Mouse (Mus musculus) stomach, embryonic 14.5 days (tissue): ENCODE results near the gene Steap4. TPM values are rescaled to one million over a fixed set of nuclear protein-coding genes. Genes with fewer than 3 reads are reported as not detected.
"Not testable (repeated sequence)": the region's sequence is repeated elsewhere in the genome, so short reads cannot be mapped to it uniquely, and the experiment has no call there.

Experiments
- ATAC-seq: fragments of 200-750 bp; cut with Nextera tagmentation; 2 replicates; pipeline ENCODE4 v1.8.0; 2017; ENCODE audit warnings: low read depth, moderate TSS enrichment; ENCODE audit not compliant: insufficient number of reproducible peaks, insufficient read depth, low FRiP score
- H3K27ac ChIP-seq: fragments of 300-500 bp; sonication (generic); 2 replicates; pipeline ENCODE4 v1.5.1; 2014; ENCODE audit warnings: mild to moderate bottlenecking, low read length, moderate library complexity, mixed read lengths
- H3K27me3 ChIP-seq: fragments of 300-500 bp; sonication (generic); 2 replicates; pipeline ENCODE4 v1.6.1; 2014; ENCODE audit warnings: low read length, control low read depth, mixed read lengths; ENCODE audit not compliant: control insufficient read depth, insufficient read depth
- H3K36me3 ChIP-seq: fragments of 300-500 bp; sonication (generic); 2 replicates; pipeline ENCODE4 v1.6.1; 2014; ENCODE audit warnings: mild to moderate bottlenecking, control low read depth, low read length, moderate library complexity, mixed read lengths; ENCODE audit not compliant: control insufficient read depth, insufficient read depth
- H3K4me1 ChIP-seq: fragments of 300-500 bp; sonication (generic); 2 replicates; pipeline ENCODE4 v1.6.1; 2014; ENCODE audit warnings: low read length, control low read depth, mixed read lengths; ENCODE audit not compliant: control insufficient read depth, insufficient read depth
- H3K4me2 ChIP-seq: fragments of 300-500 bp; sonication (generic); replicated peaks from 2 replicates; pipeline ENCODE4 v1.6.1; 2014; ENCODE audit warnings: low read depth, low read length, control low read depth
- H3K4me3 ChIP-seq: fragments of 300-500 bp; sonication (generic); 2 replicates; pipeline ENCODE4 v1.5.1; 2014; ENCODE audit warnings: low read depth, low read length, control low read depth
- H3K9ac ChIP-seq: fragments of 300-500 bp; sonication (generic); replicated peaks from 2 replicates; pipeline ENCODE4 v1.6.1; 2014; ENCODE audit warnings: low read depth, mild to moderate bottlenecking, control low read depth, low read length, moderate library complexity, mixed read lengths
- H3K9me3 ChIP-seq: fragments of 300-500 bp; sonication (generic); 2 replicates; pipeline ENCODE4 v1.6.1; 2016; ENCODE audit warnings: low read depth, low read length, control low read depth; ENCODE audit not compliant: control insufficient read depth
- WGBS: fragments of 180-500 bp; shearing (Covaris S2); extraction: QIAGEN DNeasy Blood & Tissue Kit; methylation state at CpG from one replicate; pipeline ENCODE4 v1.1.7; 2014; 5-methylcytosine and 5-hydroxymethylcytosine counted together
- polyA plus RNA-seq: library from polyadenylated mRNA; unstranded; fragments of >200 nt; fragmentation: Nextera tagmentation; extraction: Ambion mirVana; gene quantifications from 2 replicates; pipeline ENCODE4 v1.2.1, GENCODE M21; 2014

Steap4 gene
- polyA plus RNA-seq, 1 experiment from 2014 or later, result 4.7 TPM

GRCm38 (mm10) chr5:7968152-7968551 lies 7.9 kb downstream of the Steap4 start:
- no peak overlapping the region for H3K9ac ChIP-seq
- ATAC-seq, result no peak
- H3K4me3 ChIP-seq, result no peak overlapping the region
- H3K4me2 ChIP-seq, result no peak overlapping the region
- 75% methylated on average over 5 of the region's 5 CpGs for WGBS
- H3K9me3 ChIP-seq, result no peaks in the 10 kb centered on the region
- H3K4me1 ChIP-seq, result no peaks in the 10 kb centered on the region
- no peaks in the 10 kb centered on the region for H3K27me3 ChIP-seq
- H3K27ac ChIP-seq, result no peak overlapping the region
- no peaks in the 10 kb centered on the region for H3K36me3 ChIP-seq

GRCm38 (mm10) chr5:7972266-7972665 lies 12.0 kb downstream of the Steap4 start:
- no peaks in the 10 kb centered on the region for H3K9me3 ChIP-seq
- H3K27me3 ChIP-seq, result no peaks in the 10 kb centered on the region
- H3K9ac ChIP-seq, result no peak overlapping the region
- ATAC-seq, result no peak
- H3K27ac ChIP-seq, result no peak overlapping the region
- no peaks in the 10 kb centered on the region for H3K4me1 ChIP-seq
- H3K4me3 ChIP-seq, result no peak overlapping the region
- no peak overlapping the region for H3K4me2 ChIP-seq
- WGBS, result 72% methylated on average over 2 of the region's 2 CpGs
- no peaks in the 10 kb centered on the region for H3K36me3 ChIP-seq

GRCm38 (mm10) chr5:7974522-7975197 lies 14.4 kb downstream of the Steap4 start:
- H3K9me3 ChIP-seq, result no peaks in the 10 kb centered on the region
- no peak overlapping the region for H3K27ac ChIP-seq
- H3K36me3 ChIP-seq, result no peaks in the 10 kb centered on the region
- WGBS, result 73% methylated on average over 11 of the region's 11 CpGs
- H3K4me3 ChIP-seq, result no peak overlapping the region
- H3K9ac ChIP-seq, result no peak overlapping the region
- no peaks in the 10 kb centered on the region for H3K27me3 ChIP-seq
- ATAC-seq, result no peak
- no peaks in the 10 kb centered on the region for H3K4me1 ChIP-seq
- no peak overlapping the region for H3K4me2 ChIP-seq

- WGBS, result 77% methylated on average over 5 of the region's 5 CpGs
- H3K4me2 ChIP-seq, result no peak overlapping the region
These were observed 20.3 kb downstream of the Steap4 start for GRCm38 (mm10) chr5:7980586-7980985.

GRCm38 (mm10) chr5:7987962-7988361 lies 27.7 kb downstream of the Steap4 start:
- Histone ChIP-seq H3K27me3 (no peaks in the 10 kb centered on the region), H3K9me3 (no peaks in the 10 kb centered on the region), H3K4me1 (no peaks in the 10 kb centered on the region), H3K4me3 (no peak overlapping the region), H3K36me3 (no peaks in the 10 kb centered on the region), H3K4me2 (no peak overlapping the region), H3K9ac (no peak overlapping the region), H3K27ac (no peak overlapping the region)
- no peak for ATAC-seq
- 80% methylated on average over 1 of the region's 1 CpGs for WGBS

More at GRCm38 (mm10) chr5:7980586-7980985, 20.3 kb downstream of the Steap4 start:
- H3K9ac ChIP-seq, result no peak overlapping the region
- H3K9me3 ChIP-seq, result no peaks in the 10 kb centered on the region
- no peaks in the 10 kb centered on the region for H3K36me3 ChIP-seq
- ATAC-seq, result no peak
- no peaks in the 10 kb centered on the region for H3K4me1 ChIP-seq
- H3K27ac ChIP-seq, result no peak overlapping the region
- no peak overlapping the region for H3K4me3 ChIP-seq
- H3K27me3 ChIP-seq, result no peaks in the 10 kb centered on the region

GRCm38 (mm10) chr5:7988415-7988814 lies 28.2 kb downstream of the Steap4 start:
- Histone ChIP-seq H3K4me2 (no peak overlapping the region), H3K4me3 (no peak overlapping the region), H3K9me3 (no peaks in the 10 kb centered on the region), H3K9ac (no peak overlapping the region), H3K36me3 (no peaks in the 10 kb centered on the region), H3K4me1 (no peaks in the 10 kb centered on the region), H3K27me3 (no peaks in the 10 kb centered on the region), H3K27ac (no peak overlapping the region)
- 85% methylated on average over 4 of the region's 4 CpGs for WGBS
- ATAC-seq, result no peak

- H3K9ac ChIP-seq, ATAC-seq, H3K9me3 ChIP-seq, H3K36me3 ChIP-seq, H3K4me2 ChIP-seq, H3K4me3 ChIP-seq, H3K27me3 ChIP-seq, H3K27ac ChIP-seq, H3K4me1 ChIP-seq: not testable (repeated sequence)
- WGBS, result 86% methylated on average over 2 of the region's 2 CpGs
These were observed 31.4 kb downstream of the Steap4 start for GRCm38 (mm10) chr5:7991631-7992030.

- ATAC-seq, result no peak
- Histone ChIP-seq H3K4me3 (no peak overlapping the region), H3K27me3 (no peaks in the 10 kb centered on the region), H3K36me3 (no peaks in the 10 kb centered on the region), H3K4me2 (no peak overlapping the region), H3K9ac (no peak overlapping the region), H3K27ac (no peak overlapping the region), H3K4me1 (no peaks in the 10 kb centered on the region), H3K9me3 (no peaks in the 10 kb centered on the region)
- 39% methylated on average over 5 of the region's 5 CpGs for WGBS
These were observed 33.5 kb downstream of the Steap4 start for GRCm38 (mm10) chr5:7993766-7994165.
